Mouse (Mus musculus): ENCODE measurements around the gene Gm10228. TPM values are rescaled to one million over a fixed set of nuclear protein-coding genes. Genes with fewer than 3 reads are reported as not detected.

The Gm10228 gene
- total and polyA plus RNA-seq, 3 experiments: not detected

Other genes with a start within 250 kb of the Gm10228 start
- not detected in 2 replicates for gene Gm20741, start 229.3 kb downstream of the Gm10228 start, total RNA-seq (2012; rRNA removed)
- gene Gm20741, start 229.3 kb downstream of the Gm10228 start, polyA plus RNA-seq (2012; ENCODE audit: insufficient read depth in 1 of 2, insufficient read length in 2 of 2, low read depth in 1 of 2, low replicate concordance in 2 of 2, missing spikeins in 1 of 2): not detected
- gene Krtap15, start 221.3 kb downstream of the Gm10228 start, total RNA-seq (2012; rRNA removed): not detected in 2 replicates
- gene Krtap15, start 221.3 kb downstream of the Gm10228 start, polyA plus RNA-seq (2012; ENCODE audit: insufficient read depth in 1 of 2, insufficient read length in 2 of 2, low read depth in 1 of 2, low replicate concordance in 2 of 2, missing spikeins in 1 of 2): not detected
- gene Krtap14, start 215.3 kb downstream of the Gm10228 start, total RNA-seq (2012; rRNA removed): not detected in 2 replicates
- not detected for gene Krtap14, start 215.3 kb downstream of the Gm10228 start, polyA plus RNA-seq (2012; ENCODE audit: insufficient read depth in 1 of 2, insufficient read length in 2 of 2, low read depth in 1 of 2, low replicate concordance in 2 of 2, missing spikeins in 1 of 2)
- gene Krtap19-1, start 172.1 kb downstream of the Gm10228 start, total RNA-seq (2012; rRNA removed): not detected in 2 replicates
- gene Krtap19-1, start 172.1 kb downstream of the Gm10228 start, polyA plus RNA-seq (2012; ENCODE audit: insufficient read depth in 1 of 2, insufficient read length in 2 of 2, low read depth in 1 of 2, low replicate concordance in 2 of 2, missing spikeins in 1 of 2): not detected
- gene Krtap19-2, start 167.2 kb downstream of the Gm10228 start, total RNA-seq (2012; rRNA removed): not detected in 2 replicates
- gene Krtap19-2, start 167.2 kb downstream of the Gm10228 start, polyA plus RNA-seq (2012; ENCODE audit: insufficient read depth in 1 of 2, insufficient read length in 2 of 2, low read depth in 1 of 2, low replicate concordance in 2 of 2, missing spikeins in 1 of 2): not detected
- not detected in 2 replicates for gene Krtap19-3, start 163.4 kb downstream of the Gm10228 start, total RNA-seq (2012; rRNA removed)
- not detected for gene Krtap19-3, start 163.4 kb downstream of the Gm10228 start, polyA plus RNA-seq (2012; ENCODE audit: insufficient read depth in 1 of 2, insufficient read length in 2 of 2, low read depth in 1 of 2, low replicate concordance in 2 of 2, missing spikeins in 1 of 2)
- not detected in 2 replicates for gene Krtap19-4, start 156.4 kb downstream of the Gm10228 start, total RNA-seq (2012; rRNA removed)
- gene Krtap19-4, start 156.4 kb downstream of the Gm10228 start, polyA plus RNA-seq (2012; ENCODE audit: insufficient read depth in 1 of 2, insufficient read length in 2 of 2, low read depth in 1 of 2, low replicate concordance in 2 of 2, missing spikeins in 1 of 2): not detected
- not detected in 2 replicates for gene Krtap19-5, start 145.0 kb downstream of the Gm10228 start, total RNA-seq (2012; rRNA removed)
- gene Krtap19-5, start 145.0 kb downstream of the Gm10228 start, polyA plus RNA-seq (2012; ENCODE audit: insufficient read depth in 1 of 2, insufficient read length in 2 of 2, low read depth in 1 of 2, low replicate concordance in 2 of 2, missing spikeins in 1 of 2): not detected
- gene Krtap19-9b, start 109.2 kb downstream of the Gm10228 start, total RNA-seq (2012; rRNA removed): not detected in 2 replicates
- gene Krtap19-9b, start 109.2 kb downstream of the Gm10228 start, polyA plus RNA-seq (2012; ENCODE audit: insufficient read depth in 1 of 2, insufficient read length in 2 of 2, low read depth in 1 of 2, low replicate concordance in 2 of 2, missing spikeins in 1 of 2): not detected
- gene Krtap16-3, start 78.6 kb downstream of the Gm10228 start, total RNA-seq (2012; rRNA removed): not detected in 2 replicates
- not detected for gene Krtap16-3, start 78.6 kb downstream of the Gm10228 start, polyA plus RNA-seq (2012; ENCODE audit: insufficient read depth in 1 of 2, insufficient read length in 2 of 2, low read depth in 1 of 2, low replicate concordance in 2 of 2, missing spikeins in 1 of 2)
- not detected in 2 replicates for gene Krtap22-2, start 30.7 kb downstream of the Gm10228 start, total RNA-seq (2012; rRNA removed)
- gene Krtap22-2, start 30.7 kb downstream of the Gm10228 start, polyA plus RNA-seq (2012; ENCODE audit: insufficient read depth in 1 of 2, insufficient read length in 2 of 2, low read depth in 1 of 2, low replicate concordance in 2 of 2, missing spikeins in 1 of 2): not detected
- not detected in 2 replicates for gene Gm10229, start 26.2 kb downstream of the Gm10228 start, total RNA-seq (2012; rRNA removed)
- gene Gm10229, start 26.2 kb downstream of the Gm10228 start, polyA plus RNA-seq (2012; ENCODE audit: insufficient read depth in 1 of 2, insufficient read length in 2 of 2, low read depth in 1 of 2, low replicate concordance in 2 of 2, missing spikeins in 1 of 2): not detected
- gene Krtap6-1, start 9.8 kb downstream of the Gm10228 start, total RNA-seq (2012; rRNA removed): not detected in 2 replicates
- not detected for gene Krtap6-1, start 9.8 kb downstream of the Gm10228 start, polyA plus RNA-seq (2012; ENCODE audit: insufficient read depth in 1 of 2, insufficient read length in 2 of 2, low read depth in 1 of 2, low replicate concordance in 2 of 2, missing spikeins in 1 of 2)
- gene Krtap6-5, start 6.4 kb upstream of the Gm10228 start, total RNA-seq (2012; rRNA removed): not detected in 2 replicates
- gene Krtap6-5, start 6.4 kb upstream of the Gm10228 start, polyA plus RNA-seq (2012; ENCODE audit: insufficient read depth in 1 of 2, insufficient read length in 2 of 2, low read depth in 1 of 2, low replicate concordance in 2 of 2, missing spikeins in 1 of 2): not detected
- not detected in 2 replicates for gene 1110025L11Rik, start 22.5 kb upstream of the Gm10228 start, total RNA-seq (2012; rRNA removed)
- gene 1110025L11Rik, start 22.5 kb upstream of the Gm10228 start, polyA plus RNA-seq (2012; ENCODE audit: insufficient read depth in 1 of 2, insufficient read length in 2 of 2, low read depth in 1 of 2, low replicate concordance in 2 of 2, missing spikeins in 1 of 2): not detected
- not detected in 2 replicates for gene Krtap6-3, start 42.5 kb upstream of the Gm10228 start, total RNA-seq (2012; rRNA removed)
- not detected for gene Krtap6-3, start 42.5 kb upstream of the Gm10228 start, polyA plus RNA-seq (2012; ENCODE audit: insufficient read depth in 1 of 2, insufficient read length in 2 of 2, low read depth in 1 of 2, low replicate concordance in 2 of 2, missing spikeins in 1 of 2)
- gene Gm6358, start 99.4 kb upstream of the Gm10228 start, total RNA-seq (2012; rRNA removed): not detected in 2 replicates
- not detected for gene Gm6358, start 99.4 kb upstream of the Gm10228 start, polyA plus RNA-seq (2012; ENCODE audit: insufficient read depth in 1 of 2, insufficient read length in 2 of 2, low read depth in 1 of 2, low replicate concordance in 2 of 2, missing spikeins in 1 of 2)
- gene Gm10061, start 109.6 kb upstream of the Gm10228 start, total RNA-seq (2012; rRNA removed): not detected in 2 replicates
- gene Gm10061, start 109.6 kb upstream of the Gm10228 start, polyA plus RNA-seq (2012; ENCODE audit: insufficient read depth in 1 of 2, insufficient read length in 2 of 2, low read depth in 1 of 2, low replicate concordance in 2 of 2, missing spikeins in 1 of 2): not detected
- not detected in 2 replicates for gene Gm9789, start 116.5 kb upstream of the Gm10228 start, total RNA-seq (2012; rRNA removed)
- gene Gm9789, start 116.5 kb upstream of the Gm10228 start, polyA plus RNA-seq (2012; ENCODE audit: insufficient read depth in 1 of 2, insufficient read length in 2 of 2, low read depth in 1 of 2, low replicate concordance in 2 of 2, missing spikeins in 1 of 2): not detected
- not detected in 2 replicates for gene Gm7735, start 128.0 kb upstream of the Gm10228 start, total RNA-seq (2012; rRNA removed)
- not detected for gene Gm7735, start 128.0 kb upstream of the Gm10228 start, polyA plus RNA-seq (2012; ENCODE audit: insufficient read depth in 1 of 2, insufficient read length in 2 of 2, low read depth in 1 of 2, low replicate concordance in 2 of 2, missing spikeins in 1 of 2)
- gene 1110057P08Rik, start 133.3 kb upstream of the Gm10228 start, total RNA-seq (2012; rRNA removed): not detected in 2 replicates
- gene 1110057P08Rik, start 133.3 kb upstream of the Gm10228 start, polyA plus RNA-seq (2012; ENCODE audit: insufficient read depth in 1 of 2, insufficient read length in 2 of 2, low read depth in 1 of 2, low replicate concordance in 2 of 2, missing spikeins in 1 of 2): not detected
- gene Krtap20-2, start 164.4 kb upstream of the Gm10228 start, total RNA-seq (2012; rRNA removed): not detected in 2 replicates
- not detected for gene Krtap20-2, start 164.4 kb upstream of the Gm10228 start, polyA plus RNA-seq (2012; ENCODE audit: insufficient read depth in 1 of 2, insufficient read length in 2 of 2, low read depth in 1 of 2, low replicate concordance in 2 of 2, missing spikeins in 1 of 2)

All from MEL (cell line).